Mouse (Mus musculus) CH12.LX (cell line): ENCODE results near the gene Pbx1. TPM values are rescaled to one million over a fixed set of nuclear protein-coding genes. Genes with fewer than 3 reads are reported as not detected.

Experiments used
- DNase-seq: peaks from one replicate; pipeline ENCODE4 v3.0.0-alpha.2; 2013; ENCODE audit errors: extremely low read depth
- H3K27ac ChIP-seq: 2 replicates; pipeline ENCODE4 v1.5.1; 2012; ENCODE audit warnings: low read depth, mild to moderate bottlenecking, control low read depth, moderate library complexity; ENCODE audit not compliant: insufficient read depth
- H3K27me3 ChIP-seq: replicated peaks from 2 replicates; pipeline ENCODE3; 2012; ENCODE audit warnings: inconsistent platforms
- H3K36me3 ChIP-seq, 2 experiments: replicated peaks in 1 of 2; 2 replicates each; pipeline versions ENCODE3 to v1.6.1; 2012; ENCODE audit warnings: inconsistent platforms in 1 of 2, low read length in 1 of 2, mild to moderate bottlenecking in 1 of 2, mixed read lengths in 1 of 2, moderate library complexity in 1 of 2; ENCODE audit not compliant: control insufficient read depth in 1 of 2, insufficient read depth in 1 of 2
- H3K4me1 ChIP-seq, 2 experiments: 2 replicates each; pipeline ENCODE4 v1.6.1; 2012; ENCODE audit warnings: inconsistent platforms in 1 of 2, moderate library complexity in 1 of 2; ENCODE audit not compliant: insufficient read depth in 2 of 2, control insufficient read depth in 1 of 2
- H3K4me2 ChIP-seq: 2 replicates; pipeline ENCODE4 v1.6.1; 2012; ENCODE audit warnings: low read depth, mild to moderate bottlenecking, control low read depth; ENCODE audit not compliant: poor library complexity, insufficient read depth, severe bottlenecking
- H3K4me3 ChIP-seq, 3 experiments: fragments of 150-350 bp in 1 of 3; sonication (generic) in 1 of 3; replicated peaks in 1 of 3; 2 replicates each; pipeline versions ENCODE3 to v1.5.1; 2011 to 2012; ENCODE audit warnings: low read depth in 2 of 3, low read length in 2 of 3, mild to moderate bottlenecking in 2 of 3, moderate library complexity in 2 of 3, control low read depth in 1 of 3, improper control_type of control experiment in 1 of 3, inconsistent platforms in 1 of 3, mixed read lengths in 1 of 3; ENCODE audit not compliant: poor library complexity in 1 of 3
- H3K79me2 ChIP-seq: replicated peaks from 2 replicates; pipeline ENCODE4 v1.6.1; 2012; ENCODE audit warnings: mild to moderate bottlenecking, moderate library complexity; ENCODE audit not compliant: control insufficient read depth, poor library complexity, insufficient read depth, severe bottlenecking; ENCODE audit errors: extremely low read depth
- H3K9ac ChIP-seq: 2 replicates; pipeline ENCODE4 v1.6.1; 2012; ENCODE audit warnings: low read depth, mild to moderate bottlenecking, control low read depth, moderate library complexity; ENCODE audit not compliant: insufficient read depth
- H3K9me3 ChIP-seq: replicated peaks from 2 replicates; pipeline ENCODE3; 2012; ENCODE audit warnings: low read length, inconsistent platforms, mixed read lengths
- CHD1 ChIP-seq: IDR thresholded peaks from 2 replicates; pipeline ENCODE4 v1.6.1; 2012; ENCODE audit warnings: low read depth, low read length, improper control_type of control experiment, inconsistent platforms
- CTCF ChIP-seq, 2 experiments: IDR thresholded peaks in 1 of 2; conservative IDR thresholded peaks in 1 of 2; 2 replicates each; pipeline ENCODE4 v1.5.1; 2011 to 2012; ENCODE audit warnings: low read depth in 2 of 2, low read length in 2 of 2, improper control_type of control experiment in 1 of 2, inconsistent platforms in 1 of 2, mild to moderate bottlenecking in 1 of 2, moderate library complexity in 1 of 2
- E2F4 ChIP-seq: IDR thresholded peaks from 2 replicates; pipeline ENCODE4 v1.6.1; 2011; ENCODE audit warnings: low read depth, low read length, improper control_type of control experiment; ENCODE audit not compliant: insufficient replicate concordance
- ELF1 ChIP-seq: IDR thresholded peaks from 2 replicates; pipeline ENCODE4 v1.6.1; 2014; ENCODE audit warnings: low read depth, mild to moderate bottlenecking, inconsistent platforms, low read length, improper control_type of control experiment
- HCFC1 ChIP-seq: IDR thresholded peaks from 2 replicates; pipeline ENCODE4 v1.6.1; 2012; ENCODE audit warnings: low read depth, mild to moderate bottlenecking, inconsistent platforms, low read length, improper control_type of control experiment
- JUN ChIP-seq: IDR thresholded peaks from 2 replicates; pipeline ENCODE4 v1.6.1; 2011; ENCODE audit warnings: low read depth, mild to moderate bottlenecking, low read length, improper control_type of control experiment, moderate library complexity; ENCODE audit not compliant: insufficient read depth
- MAFK ChIP-seq: IDR thresholded peaks from 2 replicates; pipeline ENCODE4 v1.6.1; 2011; ENCODE audit warnings: low read length, improper control_type of control experiment; ENCODE audit not compliant: insufficient replicate concordance
- MAX ChIP-seq: IDR thresholded peaks from 2 replicates; pipeline ENCODE4 v1.6.1; 2011; ENCODE audit warnings: low read length, improper control_type of control experiment
- MAZ ChIP-seq: IDR thresholded peaks from 2 replicates; pipeline ENCODE4 v1.6.1; 2012; ENCODE audit warnings: low read depth, mild to moderate bottlenecking, inconsistent platforms, low read length, improper control_type of control experiment, moderate library complexity
- MEF2A ChIP-seq: IDR thresholded peaks from 2 replicates; pipeline ENCODE4 v1.6.1; 2014; ENCODE audit warnings: low read depth, mild to moderate bottlenecking, inconsistent platforms, low read length, improper control_type of control experiment, borderline replicate concordance
- MXI1 ChIP-seq: IDR thresholded peaks from 2 replicates; pipeline ENCODE4 v1.6.1; 2011; ENCODE audit warnings: mild to moderate bottlenecking, low read depth, low read length, improper control_type of control experiment
- MYC ChIP-seq: IDR thresholded peaks from 2 replicates; pipeline ENCODE4 v1.6.1; 2011; ENCODE audit warnings: low read depth, mild to moderate bottlenecking, improper control_type of control experiment, low read length
- NELFE ChIP-seq: IDR thresholded peaks from 2 replicates; pipeline ENCODE4 v1.6.1; 2011; ENCODE audit warnings: low read depth, low read length, improper control_type of control experiment
- PAX5 ChIP-seq: IDR thresholded peaks from 2 replicates; pipeline ENCODE4 v1.6.1; 2012; ENCODE audit warnings: low read length, inconsistent platforms, mixed read lengths
- POLR2AphosphoS2 ChIP-seq: IDR thresholded peaks from 2 replicates; pipeline ENCODE4 v1.6.1; 2011; ENCODE audit warnings: low read depth, low read length, improper control_type of control experiment
- RAD21 ChIP-seq: IDR thresholded peaks from 2 replicates; pipeline ENCODE4 v1.6.1; 2011; ENCODE audit warnings: low read depth, mild to moderate bottlenecking, low read length, improper control_type of control experiment, moderate library complexity
- RCOR1 ChIP-seq: conservative IDR thresholded peaks from 2 replicates; pipeline ENCODE4 v1.6.1; 2012; ENCODE audit warnings: low read depth, mild to moderate bottlenecking, inconsistent platforms, low read length, improper control_type of control experiment
- SIN3A ChIP-seq: IDR thresholded peaks from 2 replicates; pipeline ENCODE4 v1.6.1; 2012; ENCODE audit warnings: low read length, improper control_type of control experiment, inconsistent platforms
- TBP ChIP-seq: conservative IDR thresholded peaks from 2 replicates; pipeline ENCODE4 v1.6.1; 2011; ENCODE audit warnings: low read depth, low read length, improper control_type of control experiment
- UBTF ChIP-seq: IDR thresholded peaks from 2 replicates; pipeline ENCODE4 v1.6.1; 2012; ENCODE audit warnings: low read depth, mild to moderate bottlenecking, inconsistent platforms, low read length, improper control_type of control experiment, moderate library complexity
- USF1 ChIP-seq: IDR thresholded peaks from 2 replicates; pipeline ENCODE4 v1.6.1; 2014; ENCODE audit warnings: low read depth, mild to moderate bottlenecking, inconsistent platforms, low read length, improper control_type of control experiment
- USF2 ChIP-seq: conservative IDR thresholded peaks from 2 replicates; pipeline ENCODE4 v1.6.1; 2011; ENCODE audit warnings: low read depth, low read length, improper control_type of control experiment
- ZKSCAN1 ChIP-seq: IDR thresholded peaks from 2 replicates; pipeline ENCODE4 v1.6.1; 2012; ENCODE audit warnings: low read depth, inconsistent platforms, low read length, improper control_type of control experiment, borderline replicate concordance
- dilution Hi-C: fragments of 300-500 bp; cut with MboI; formaldehyde crosslinking; loops from 2 replicates; pipeline ENCODE4 v1.14.3; 2020; ENCODE audit warnings: low sequenced_read_pairs; ENCODE audit not compliant: extremely low pct_unique_long_range_greater_than_20kb, extremely low pct_ligation_motif_present
- in situ Hi-C: fragments of 300-500 bp; cut with MboI; formaldehyde crosslinking; loops from 3 replicates; pipeline ENCODE4 v1.14.3; 2019; ENCODE audit warnings: low sequenced_read_pairs, low pct_ligation_motif_present, low pct_unique_long_range_greater_than_20kb, mixed read lengths
- polyA plus RNA-seq: library from polyadenylated mRNA; unstranded; fragments of >175 nt; gene quantifications from 2 replicates; pipeline ENCODE4 v1.2.1, GENCODE M21; 2012; ENCODE audit warnings: low read depth; ENCODE audit not compliant: insufficient read length
- total RNA-seq, 2 experiments: library from RNA; depleted of rRNA; stranded (reverse); fragments of 300-350 nt in 1 of 2; fragments of >200 nt in 1 of 2; gene quantifications; 2 replicates each; pipeline ENCODE4 v1.2.3; 2012 to 2014

Pbx1 gene
- total and polyA plus RNA-seq, 3 experiments = not detected

- in situ Hi-C loops = no loop called here
- no peak overlapping the region for H3K9ac ChIP-seq
- no peak overlapping the region for H3K4me3 ChIP-seq
- no peak overlapping the region for H3K27ac ChIP-seq
- H3K4me2 ChIP-seq = no peak overlapping the region
- H3K9me3 ChIP-seq = peaks cover 75% of the 10 kb centered on the region
- no peaks in the 10 kb centered on the region for H3K27me3 ChIP-seq
- TF ChIP-seq JUN (no peak), USF1 (no peak), ELF1 (no peak), RAD21 (no peak), SIN3A (no peak), CHD1 (no peak), MAZ (no peak), MYC (no peak), USF2 (no peak), MAFK (no peak), TBP (no peak), CTCF (conservative IDR thresholded peaks at IDR 0.05 in 1 of 2, IDR thresholded peaks at IDR 0.05 in 1 of 2; ENCODE audit: low read depth in 2 of 2, low read length in 2 of 2) (no peak), RCOR1 (no peak), PAX5 (no peak), E2F4 (no peak), MXI1 (no peak), ZKSCAN1 (no peak)
- H3K4me1 ChIP-seq = no peaks in the 10 kb centered on the region
- no peaks in the 10 kb centered on the region for H3K79me2 ChIP-seq
- no peaks in the 10 kb centered on the region for H3K36me3 ChIP-seq
- DNase-seq = no peak
- dilution Hi-C loops = no loop called here
These were observed 36.4 kb downstream of the Pbx1 start for GRCm38 (mm10) chr1:168395523-168396159.

GRCm38 (mm10) chr1:168394535-168394934, 37.5 kb downstream of the Pbx1 start:
- no peaks in the 10 kb centered on the region for H3K4me1 ChIP-seq
- in situ Hi-C loops = no loop called here
- no peak overlapping the region for H3K4me2 ChIP-seq
- H3K79me2 ChIP-seq = no peaks in the 10 kb centered on the region
- TF ChIP-seq POLR2AphosphoS2 (no peak), E2F4 (no peak), ZKSCAN1 (no peak), MYC (no peak), NELFE (no peak), MAX (no peak), MEF2A (no peak), SIN3A (no peak), RAD21 (no peak), HCFC1 (no peak), UBTF (no peak)
- TF ChIP-seq, all 38 proteins: peak for 0
- H3K27ac ChIP-seq = no peak overlapping the region
- dilution Hi-C loops = no loop called here
- no peaks in the 10 kb centered on the region for H3K36me3 ChIP-seq
- H3K27me3 ChIP-seq = no peaks in the 10 kb centered on the region
- no peak overlapping the region for H3K4me3 ChIP-seq
- no peak for DNase-seq
- H3K9me3 ChIP-seq = peaks cover 79% of the 10 kb centered on the region
- no peak overlapping the region for H3K9ac ChIP-seq
